Mouse (Mus musculus): ENCODE data around the gene Armc8. TPM values are rescaled to one million over a fixed set of nuclear protein-coding genes. Genes with fewer than 3 reads are reported as not detected.
A peak's percentile ranks its signal among the peaks of the same experiment; 100 is the strongest.

The Armc8 gene
- polyA plus RNA-seq, 1 experiment from 2014 or later, result 19.5 TPM

DNA sequence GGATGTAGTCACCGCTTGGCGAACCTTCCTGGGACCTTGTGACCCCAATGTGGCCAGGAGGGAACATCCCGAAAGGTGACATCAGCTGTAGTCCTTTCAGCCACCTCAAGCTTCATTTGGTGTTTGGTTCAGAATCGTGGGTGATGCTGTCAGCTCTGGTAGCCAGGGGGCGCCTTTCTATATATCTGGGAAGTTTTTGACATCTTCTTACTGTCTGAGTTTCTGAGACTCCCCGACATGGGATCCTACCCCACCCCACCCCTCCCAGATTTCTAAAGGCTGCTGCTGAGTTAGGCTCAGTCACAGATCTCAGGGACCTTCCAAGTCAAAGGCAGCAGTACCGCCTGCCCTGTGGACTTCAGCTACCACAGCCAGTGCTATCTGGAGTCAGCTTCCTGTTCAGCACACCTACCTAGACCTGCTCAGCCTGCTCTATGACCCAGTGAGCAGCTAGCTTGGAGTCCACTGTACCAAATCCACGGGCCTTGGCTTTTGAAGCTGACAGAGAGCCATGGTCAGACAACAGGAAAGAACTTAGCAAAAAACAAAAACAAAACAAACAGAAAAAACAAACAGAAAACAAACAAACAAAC, 98.9 kb downstream of the Armc8 start:
- Histone ChIP-seq H3K9me3 (ENCODE audit: control insufficient read depth, low read length) (no peaks in the 10 kb centered on the region), H3K4me2 (peak overlapping the region; percentile 63), H3K27ac (ENCODE audit: low read depth, low read length) (no peak overlapping the region), H3K4me1 (replicated peaks; ENCODE audit: control insufficient read depth, insufficient read depth, low read length) (peaks cover 10% of the 10 kb centered on the region), H3K27me3 (replicated peaks; ENCODE audit: control insufficient read depth, insufficient read depth, low read length) (no peaks in the 10 kb centered on the region), H3K9ac (ENCODE audit: low read depth, low read length) (no peak overlapping the region), H3K4me3 (ENCODE audit: low read depth, low read length) (no peak overlapping the region), H3K36me3 (ENCODE audit: control insufficient read depth, insufficient read depth, low read length) (no peaks in the 10 kb centered on the region)
- ATAC-seq (replicated peaks; ENCODE audit: low FRiP score) (peak; percentile 40; the same call in 1 of the 2 replicates), DNase-seq (ENCODE audit: low spot score) (no peak)
- 56% methylated on average over 8 of the region's 8 CpGs for WGBS

GRCm38 (mm10) chr9:99468572-99468971, 100.1 kb downstream of the Armc8 start:
- H3K9me3 ChIP-seq (ENCODE audit: control insufficient read depth, low read length), result no peaks in the 10 kb centered on the region
- DNase-seq (ENCODE audit: low spot score), result no peak
- peaks cover 10% of the 10 kb centered on the region for H3K4me1 ChIP-seq (replicated peaks; ENCODE audit: control insufficient read depth, insufficient read depth, low read length)
- H3K27me3 ChIP-seq (replicated peaks; ENCODE audit: control insufficient read depth, insufficient read depth, low read length), result no peaks in the 10 kb centered on the region
- H3K4me2 ChIP-seq, result no peak overlapping the region
- no peak overlapping the region for H3K4me3 ChIP-seq (ENCODE audit: low read depth, low read length)
- no peak for ATAC-seq (replicated peaks; ENCODE audit: low FRiP score)
- H3K36me3 ChIP-seq (ENCODE audit: control insufficient read depth, insufficient read depth, low read length), result no peaks in the 10 kb centered on the region
- H3K27ac ChIP-seq (ENCODE audit: low read depth, low read length), result no peak overlapping the region
- H3K9ac ChIP-seq (ENCODE audit: low read depth, low read length), result no peak overlapping the region
- 83% methylated on average over 9 of the region's 9 CpGs for WGBS

GRCm38 (mm10) chr9:99464876-99465275, 103.8 kb downstream of the Armc8 start:
- Histone ChIP-seq H3K4me2 (no peak overlapping the region), H3K27ac (ENCODE audit: low read depth, low read length) (no peak overlapping the region), H3K27me3 (replicated peaks; ENCODE audit: control insufficient read depth, insufficient read depth, low read length) (no peaks in the 10 kb centered on the region), H3K4me3 (ENCODE audit: low read depth, low read length) (no peak overlapping the region), H3K4me1 (replicated peaks; ENCODE audit: control insufficient read depth, insufficient read depth, low read length) (peaks cover 2% of the 10 kb centered on the region), H3K9ac (ENCODE audit: low read depth, low read length) (no peak overlapping the region), H3K9me3 (ENCODE audit: control insufficient read depth, low read length) (no peaks in the 10 kb centered on the region), H3K36me3 (ENCODE audit: control insufficient read depth, insufficient read depth, low read length) (no peaks in the 10 kb centered on the region)
- DNase-seq (ENCODE audit: low spot score), result no peak
- no peak for ATAC-seq (replicated peaks; ENCODE audit: low FRiP score)
- 64% methylated on average over 6 of the region's 6 CpGs for WGBS

GRCm38 (mm10) chr9:99459730-99460129, 109.0 kb downstream of the Armc8 start:
- Histone ChIP-seq H3K9me3 (ENCODE audit: control insufficient read depth, low read length) (no peaks in the 10 kb centered on the region), H3K27ac (ENCODE audit: low read depth, low read length) (no peak overlapping the region), H3K4me3 (ENCODE audit: low read depth, low read length) (no peak overlapping the region), H3K4me1 (replicated peaks; ENCODE audit: control insufficient read depth, insufficient read depth, low read length) (no peaks in the 10 kb centered on the region), H3K9ac (ENCODE audit: low read depth, low read length) (no peak overlapping the region), H3K27me3 (replicated peaks; ENCODE audit: control insufficient read depth, insufficient read depth, low read length) (no peaks in the 10 kb centered on the region), H3K36me3 (ENCODE audit: control insufficient read depth, insufficient read depth, low read length) (no peaks in the 10 kb centered on the region), H3K4me2 (no peak overlapping the region)
- ATAC-seq (replicated peaks; ENCODE audit: low FRiP score) (no peak), DNase-seq (ENCODE audit: low spot score) (no peak)
- 89% methylated on average over 4 of the region's 4 CpGs for WGBS

DNA sequence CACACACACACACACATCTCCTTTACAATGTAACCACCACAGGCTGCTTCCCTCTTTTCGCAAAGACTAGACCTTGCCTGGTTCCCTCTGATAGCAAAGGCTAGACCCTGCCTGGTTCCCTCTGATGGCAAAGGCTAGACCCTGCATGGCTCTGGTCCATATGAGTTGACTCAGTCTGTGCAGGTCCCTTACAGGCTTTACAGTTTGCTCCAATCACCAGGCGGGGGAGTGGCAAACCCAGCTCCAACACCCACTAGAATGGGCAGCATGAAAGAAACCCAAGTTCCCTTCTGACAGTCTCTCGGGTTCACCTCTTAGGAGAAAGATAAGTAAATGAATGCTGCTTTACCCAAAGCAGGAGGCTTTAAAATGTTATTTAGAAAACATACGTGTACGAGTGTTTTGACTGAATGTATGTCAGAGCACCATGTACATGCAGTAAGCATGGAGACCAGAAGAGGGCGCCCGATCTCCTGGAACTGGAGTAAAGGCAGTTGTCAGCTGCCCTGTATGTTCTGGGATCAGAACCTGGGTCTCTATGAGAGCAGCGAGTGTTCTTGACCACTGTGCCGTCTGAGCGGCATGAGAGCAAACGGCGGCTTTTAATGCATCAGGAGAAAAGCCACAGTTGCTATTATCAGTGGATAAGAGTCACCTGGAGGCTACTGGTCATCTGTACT, 110.0 kb downstream of the Armc8 start:
- 28% methylated on average over 12 of the region's 12 CpGs for WGBS

GRCm38 (mm10) chr9:99454211-99454610, 114.5 kb downstream of the Armc8 start:
- Histone ChIP-seq H3K4me3 (ENCODE audit: low read depth, low read length) (no peak overlapping the region), H3K36me3 (ENCODE audit: control insufficient read depth, insufficient read depth, low read length) (no peaks in the 10 kb centered on the region), H3K4me2 (no peak overlapping the region), H3K9me3 (ENCODE audit: control insufficient read depth, low read length) (no peaks in the 10 kb centered on the region), H3K9ac (ENCODE audit: low read depth, low read length) (no peak overlapping the region), H3K27ac (ENCODE audit: low read depth, low read length) (no peak overlapping the region), H3K4me1 (replicated peaks; ENCODE audit: control insufficient read depth, insufficient read depth, low read length) (no peaks in the 10 kb centered on the region), H3K27me3 (replicated peaks; ENCODE audit: control insufficient read depth, insufficient read depth, low read length) (peaks cover 10% of the 10 kb centered on the region)
- WGBS, result 85% methylated on average over 4 of the region's 4 CpGs
- no peak for ATAC-seq (replicated peaks; ENCODE audit: low FRiP score)
- no peak for DNase-seq (ENCODE audit: low spot score)

More for the DNA sequence above, 110.0 kb downstream of the Armc8 start:
- H3K4me3 ChIP-seq (ENCODE audit: low read depth, low read length), result no peak overlapping the region
- H3K27ac ChIP-seq (ENCODE audit: low read depth, low read length), result no peak overlapping the region
- no peaks in the 10 kb centered on the region for H3K27me3 ChIP-seq (replicated peaks; ENCODE audit: control insufficient read depth, insufficient read depth, low read length)
- no peak for ATAC-seq (replicated peaks; ENCODE audit: low FRiP score)
- DNase-seq (ENCODE audit: low spot score), result peak; percentile 54
- H3K9me3 ChIP-seq (ENCODE audit: control insufficient read depth, low read length), result no peaks in the 10 kb centered on the region
- no peaks in the 10 kb centered on the region for H3K36me3 ChIP-seq (ENCODE audit: control insufficient read depth, insufficient read depth, low read length)
- no peak overlapping the region for H3K4me2 ChIP-seq
- H3K4me1 ChIP-seq (replicated peaks; ENCODE audit: control insufficient read depth, insufficient read depth, low read length), result no peaks in the 10 kb centered on the region
- H3K9ac ChIP-seq (ENCODE audit: low read depth, low read length), result no peak overlapping the region

DNA sequence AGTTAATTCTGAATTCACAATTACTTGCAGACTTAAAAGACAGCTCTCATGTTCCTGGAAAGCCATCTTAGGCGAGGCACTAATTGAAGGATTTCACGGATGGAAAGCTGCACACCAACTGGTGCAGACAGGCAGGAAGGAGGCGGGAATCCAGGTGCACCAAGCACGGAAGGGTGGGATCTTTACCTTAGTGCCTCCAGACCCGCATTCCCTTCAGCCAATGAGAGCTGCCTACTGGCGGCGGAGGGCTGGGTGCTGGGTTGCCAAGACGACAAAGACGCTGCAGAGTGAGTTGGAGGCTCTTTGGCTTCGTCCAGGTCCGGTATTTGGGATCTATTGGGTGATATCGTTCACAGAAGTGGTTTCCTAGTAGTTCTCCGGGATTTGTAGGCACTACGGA, 117.5 kb downstream of the Armc8 start, which contains the start of gene Nme9:
Gene Nme9 (plus strand): TSS at position 315 of the 400 bp plus-strand sequence.
- H3K9ac ChIP-seq (ENCODE audit: low read depth, low read length), result no peak within 1 kb of the TSS
- ATAC-seq (replicated peaks; ENCODE audit: low FRiP score) (no peak), DNase-seq (ENCODE audit: low spot score) (no peak)
- H3K4me1 ChIP-seq (replicated peaks; ENCODE audit: control insufficient read depth, insufficient read depth, low read length), result no peaks in the 10 kb centered on the region
- peaks cover 10% of the 10 kb centered on the region for H3K27me3 ChIP-seq (replicated peaks; ENCODE audit: control insufficient read depth, insufficient read depth, low read length)
- H3K9me3 ChIP-seq (ENCODE audit: control insufficient read depth, low read length), result no peaks in the 10 kb centered on the region
- no peak within 1 kb of the TSS for H3K4me3 ChIP-seq (ENCODE audit: low read depth, low read length)
- H3K36me3 ChIP-seq (ENCODE audit: control insufficient read depth, insufficient read depth, low read length), result no peaks in the 10 kb centered on the region
- WGBS, result 10% methylated on average over 14 of the region's 14 CpGs
- no peak within 1 kb of the TSS for H3K27ac ChIP-seq (ENCODE audit: low read depth, low read length)
- H3K4me2 ChIP-seq, result no peak within 1 kb of the TSS

DNA sequence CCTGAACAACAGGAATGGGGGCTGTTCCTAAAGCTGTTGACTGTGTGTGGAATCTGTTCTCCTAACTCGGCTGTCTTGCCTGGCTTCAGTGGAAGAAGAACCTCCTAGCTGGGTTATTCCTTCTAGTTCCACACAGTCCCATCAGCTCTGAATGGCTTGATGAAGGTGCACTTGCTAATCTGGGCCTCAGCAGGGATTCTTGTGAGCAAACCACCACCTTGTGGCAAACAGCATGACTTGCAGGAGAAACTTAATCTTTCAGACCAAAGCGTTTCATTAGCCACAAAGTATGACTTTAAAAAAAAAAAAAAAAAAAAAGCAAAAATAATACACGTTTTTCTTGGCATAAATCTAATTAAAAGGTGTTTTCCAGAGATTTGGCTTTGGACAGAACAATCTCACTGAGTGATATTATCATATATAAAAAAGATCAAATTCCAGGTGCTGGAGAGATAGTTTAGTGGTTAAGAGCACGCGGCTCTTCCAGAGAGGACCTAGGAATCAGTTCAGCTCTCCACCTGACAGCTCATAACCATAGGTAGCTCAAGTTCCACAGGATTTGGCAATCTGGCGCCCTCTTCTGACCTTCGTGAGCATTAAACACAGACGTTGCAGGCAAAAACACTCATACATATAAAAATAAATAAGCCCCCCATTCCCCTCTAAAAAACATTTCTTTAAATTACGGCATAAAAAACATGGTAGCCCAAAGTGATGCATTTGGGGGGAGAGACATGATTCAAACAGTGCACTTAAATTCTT, 118.6 kb downstream of the Armc8 start:
- H3K4me3 ChIP-seq (ENCODE audit: low read depth, low read length), result no peak overlapping the region
- H3K36me3 ChIP-seq (ENCODE audit: control insufficient read depth, insufficient read depth, low read length), result no peaks in the 10 kb centered on the region
- no peak for DNase-seq (ENCODE audit: low spot score)
- 31% methylated on average over 9 of the region's 9 CpGs for WGBS
- no peak for ATAC-seq (replicated peaks; ENCODE audit: low FRiP score)
- H3K9me3 ChIP-seq (ENCODE audit: control insufficient read depth, low read length), result no peaks in the 10 kb centered on the region
- no peaks in the 10 kb centered on the region for H3K4me1 ChIP-seq (replicated peaks; ENCODE audit: control insufficient read depth, insufficient read depth, low read length)
- H3K27me3 ChIP-seq (replicated peaks; ENCODE audit: control insufficient read depth, insufficient read depth, low read length), result peaks cover 10% of the 10 kb centered on the region
- H3K4me2 ChIP-seq, result no peak overlapping the region
- no peak overlapping the region for H3K9ac ChIP-seq (ENCODE audit: low read depth, low read length)
- H3K27ac ChIP-seq (ENCODE audit: low read depth, low read length), result no peak overlapping the region

All from liver, embryonic 11.5 days (tissue).